Mouse (Mus musculus) right cerebral cortex, postnatal 4 days (tissue): ENCODE data around the gene Crybb2.
"Not testable (repeated sequence)": the region's sequence is repeated elsewhere in the genome, so short reads cannot be mapped to it uniquely, and the experiment has no call there.

ENCODE experiments used
- DNase-seq: peaks from one replicate; pipeline ENCODE4 v3.0.0-alpha.2; 2022

Gene Crybb2

GRCm38 (mm10) chr5:113070017-113070416 is at the start of gene Crybb2:
TSS of gene Crybb2 (minus strand) at chr5:113070117.
- no peak for DNase-seq

DNA sequence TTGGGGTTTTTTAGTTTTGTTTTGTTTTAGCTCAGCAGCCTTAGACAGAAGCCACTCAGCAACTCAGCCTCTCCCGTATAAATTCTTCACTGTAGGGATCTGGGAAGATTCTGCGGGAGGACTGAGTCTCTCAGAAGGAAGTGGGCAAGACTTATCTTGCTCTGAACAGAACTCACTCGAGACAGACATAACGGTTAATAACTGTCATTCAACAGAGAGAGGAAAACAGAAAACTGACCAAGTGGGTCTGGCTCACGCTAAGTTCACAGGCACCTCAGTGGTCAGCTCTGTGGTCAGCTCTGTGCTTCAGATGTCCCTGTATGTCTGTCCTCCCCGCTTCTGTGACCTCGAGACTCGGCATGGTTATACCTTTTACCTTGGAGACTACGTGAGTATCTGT is 49.4 kb upstream of the Crybb2 start:
- no peak for DNase-seq

DNA sequence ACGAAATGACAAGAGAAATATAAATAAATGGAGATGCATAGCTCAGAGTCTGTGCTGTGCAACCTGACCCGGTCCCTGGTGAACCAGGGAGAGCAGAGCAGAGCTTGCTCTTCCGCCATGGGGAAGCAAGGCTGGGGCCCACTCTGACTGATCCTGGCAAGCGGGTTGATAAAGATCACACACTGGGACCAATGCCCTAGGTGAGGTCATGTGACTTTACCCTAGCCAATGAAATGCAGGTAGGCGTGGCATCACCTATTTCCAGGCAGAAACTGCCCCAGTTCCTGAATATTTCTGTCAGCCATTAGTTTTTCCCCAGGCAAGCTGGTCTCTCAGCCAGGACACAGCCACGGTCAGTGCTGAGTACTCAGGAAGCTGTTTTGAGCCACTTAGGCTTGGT is 48.8 kb upstream of the Crybb2 start:
- DNase-seq: no peak

GRCm38 (mm10) chr5:113117361-113117760 is 47.4 kb upstream of the Crybb2 start:
- no peak for DNase-seq

DNA sequence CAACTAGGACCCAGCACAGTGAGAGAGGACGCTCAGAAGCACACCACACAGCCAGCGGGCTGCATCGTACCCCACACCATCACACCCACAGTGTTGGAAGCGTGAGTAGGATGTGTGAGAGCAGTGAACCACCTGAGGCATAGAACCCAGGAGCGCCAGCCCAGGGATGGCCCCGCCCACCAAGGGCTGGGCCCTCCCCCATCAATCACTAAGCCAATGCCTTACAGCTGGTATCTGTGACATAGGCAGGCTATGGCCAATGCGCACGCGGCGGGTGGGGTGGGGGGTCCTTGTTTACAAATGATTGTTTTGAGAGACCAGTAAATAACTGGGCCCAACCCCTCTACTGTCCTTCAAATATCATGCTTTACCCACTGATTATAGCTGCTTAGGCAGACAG is 46.0 kb upstream of the Crybb2 start:
- DNase-seq: no peak

DNA sequence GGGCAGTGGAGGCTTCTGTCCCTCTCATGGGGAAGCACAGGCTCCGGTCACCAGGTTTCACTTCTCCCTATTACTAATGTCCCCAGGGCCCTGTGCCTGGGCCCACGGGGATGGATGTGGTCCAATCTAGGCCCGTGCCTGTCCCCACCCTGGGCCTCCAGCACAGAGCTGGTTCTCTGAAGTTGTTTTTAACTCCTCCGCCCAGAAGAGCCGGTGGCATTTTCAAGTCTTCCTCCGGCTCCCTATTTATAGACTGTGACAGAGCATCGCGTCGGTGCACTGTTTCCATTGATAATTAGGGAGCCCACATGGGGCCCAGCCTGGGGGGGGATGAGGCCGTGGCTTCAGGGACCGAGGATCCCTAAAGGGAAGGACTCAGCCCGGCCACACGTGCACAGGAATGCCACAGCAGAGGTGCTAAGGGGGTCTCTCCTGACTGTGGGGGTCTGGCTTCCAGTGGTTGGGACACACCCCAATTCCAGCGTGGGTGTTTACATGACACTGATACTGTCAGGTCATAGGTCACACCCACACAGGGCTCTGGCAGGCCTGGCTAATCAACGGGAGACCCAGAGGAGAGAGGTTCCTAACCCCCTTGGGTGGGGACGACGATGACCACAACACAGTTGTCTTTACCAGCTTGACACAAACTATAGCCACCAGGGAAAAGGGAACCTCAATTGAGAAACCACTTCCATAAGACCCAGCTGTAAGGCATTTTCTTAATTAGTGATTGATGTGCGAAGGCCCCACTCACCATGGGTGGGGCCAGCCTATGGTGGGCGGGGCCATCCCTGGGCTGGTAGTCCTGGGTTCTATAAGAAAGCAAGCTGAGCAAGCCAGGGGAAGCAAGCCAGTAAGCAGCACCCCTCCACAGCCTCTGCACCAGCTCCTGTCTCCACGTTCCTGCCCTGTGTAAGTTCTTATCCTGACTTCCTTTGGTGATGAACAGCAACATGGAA is 44.6 kb upstream of the Crybb2 start:
- no peak for DNase-seq

DNA sequence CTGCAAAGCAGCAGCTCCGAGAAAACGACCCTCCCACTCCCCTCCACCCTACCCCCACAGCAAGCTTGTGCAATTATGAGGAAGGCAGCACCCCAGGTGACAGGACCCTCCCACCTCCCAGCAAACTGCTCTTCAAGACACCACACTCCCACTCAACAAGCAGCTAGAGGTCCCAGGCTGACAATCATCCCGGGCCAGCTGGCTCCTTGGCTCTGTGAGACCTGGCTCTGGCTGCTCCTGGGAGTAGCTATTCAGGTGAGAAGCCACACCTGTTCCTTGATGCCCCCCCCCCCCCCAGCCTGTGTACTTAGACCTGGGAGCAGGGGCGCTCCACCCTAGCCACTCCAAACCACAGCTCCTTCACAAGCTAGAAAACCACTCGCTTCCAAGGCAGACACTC is 43.2 kb upstream of the Crybb2 start:
- DNase-seq: no peak

GRCm38 (mm10) chr5:113111336-113111735 is 41.4 kb upstream of the Crybb2 start:
- DNase-seq: no peak

DNA sequence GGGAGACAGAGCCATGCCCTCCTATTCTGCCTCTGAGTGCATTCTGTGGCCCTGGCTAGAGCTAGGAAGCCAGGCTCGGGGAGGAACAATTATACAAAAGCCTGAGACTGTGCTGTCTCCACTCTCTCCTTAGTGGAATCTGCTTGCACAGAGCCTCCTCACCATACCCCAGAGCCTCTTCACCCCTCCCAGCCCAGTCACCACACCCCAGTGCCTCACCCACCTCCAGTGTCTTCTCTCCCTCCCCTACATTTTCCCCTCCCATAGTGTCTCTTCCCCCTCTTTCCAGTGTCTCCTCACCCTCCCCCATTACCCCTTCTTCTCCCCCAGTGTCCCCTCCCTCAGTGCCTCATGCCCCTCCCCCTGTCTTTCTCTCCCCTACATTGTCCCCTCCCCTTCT is 41.0 kb upstream of the Crybb2 start:
- no peak for DNase-seq

GRCm38 (mm10) chr5:113109651-113110050 is 39.7 kb upstream of the Crybb2 start:
- not testable (repeated sequence) for DNase-seq

GRCm38 (mm10) chr5:113108165-113108764 is 38.3 kb upstream of the Crybb2 start:
- DNase-seq: no peak

GRCm38 (mm10) chr5:113107709-113108108 is 37.8 kb upstream of the Crybb2 start:
- no peak for DNase-seq

DNA sequence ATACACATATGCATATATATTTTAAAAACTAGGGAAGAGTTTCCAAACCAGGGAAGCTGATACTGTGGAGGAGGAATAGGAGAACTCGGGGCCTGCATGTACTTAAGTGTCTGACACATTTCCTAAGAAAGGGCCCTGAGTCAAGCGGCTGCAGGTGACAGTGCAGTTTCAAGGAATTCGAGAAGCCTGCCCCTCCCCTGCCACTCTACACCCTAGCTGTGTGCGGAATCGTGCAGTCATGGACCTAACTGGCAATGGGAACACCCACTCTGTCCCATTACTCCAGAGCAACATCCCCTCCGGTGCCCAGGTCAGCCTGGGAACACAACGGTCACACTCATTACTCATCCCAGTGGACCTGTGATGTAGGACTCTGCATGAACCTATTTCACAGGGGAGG is 36.7 kb upstream of the Crybb2 start:
- DNase-seq: no peak

- no peak for DNase-seq
Measured at GRCm38 (mm10) chr5:113105481-113105880, 35.6 kb upstream of the Crybb2 start.

GRCm38 (mm10) chr5:113105035-113105434 is 35.1 kb upstream of the Crybb2 start:
- no peak for DNase-seq

- no peak for DNase-seq
Measured at GRCm38 (mm10) chr5:113102455-113102854, 32.5 kb upstream of the Crybb2 start.

DNA sequence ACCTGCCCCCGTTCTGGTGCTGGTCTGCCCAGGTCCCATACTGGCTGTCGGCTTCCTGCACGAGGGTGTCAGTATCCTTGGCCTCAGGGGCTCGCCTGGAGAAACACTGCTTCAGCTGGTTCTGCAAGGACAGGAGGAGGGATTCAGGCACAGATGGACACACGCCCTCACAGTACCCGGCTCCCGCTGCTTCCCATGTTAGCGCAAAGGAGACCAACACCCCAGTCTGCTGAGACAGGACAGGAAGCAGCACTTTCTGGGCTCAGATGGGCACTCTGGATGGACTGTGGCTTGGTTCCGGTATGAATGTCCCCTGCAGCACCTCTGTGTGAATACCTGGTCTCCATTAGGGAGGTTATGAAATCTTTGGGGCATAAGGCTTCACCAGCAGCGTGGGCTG is 31.5 kb upstream of the Crybb2 start:
- DNase-seq: no peak

DNA sequence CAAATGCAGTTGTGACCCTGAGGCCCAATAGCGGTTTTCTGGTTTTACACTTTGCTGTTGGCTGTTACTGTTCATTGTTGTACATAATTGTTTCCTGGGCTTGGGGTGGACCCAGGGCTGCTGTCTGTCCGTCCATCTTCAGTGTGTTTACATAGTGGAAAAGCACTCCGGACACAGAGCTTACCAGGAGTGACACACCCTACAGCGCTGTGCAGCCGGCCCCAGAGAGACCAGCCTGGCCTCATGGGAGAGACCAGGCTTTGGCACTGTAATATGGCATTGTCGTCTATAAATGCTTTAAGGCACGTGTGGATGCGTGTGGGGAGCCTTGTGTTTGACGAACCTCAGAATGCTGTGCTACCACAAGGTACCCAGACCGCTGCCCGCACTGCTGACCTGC is 30.5 kb upstream of the Crybb2 start:
- no peak for DNase-seq

- peak; percentile 98 for DNase-seq
Measured at GRCm38 (mm10) chr5:113099546-113099945, 29.6 kb upstream of the Crybb2 start.

- no peak for DNase-seq
Measured at GRCm38 (mm10) chr5:113097551-113097950, 27.6 kb upstream of the Crybb2 start.

DNA sequence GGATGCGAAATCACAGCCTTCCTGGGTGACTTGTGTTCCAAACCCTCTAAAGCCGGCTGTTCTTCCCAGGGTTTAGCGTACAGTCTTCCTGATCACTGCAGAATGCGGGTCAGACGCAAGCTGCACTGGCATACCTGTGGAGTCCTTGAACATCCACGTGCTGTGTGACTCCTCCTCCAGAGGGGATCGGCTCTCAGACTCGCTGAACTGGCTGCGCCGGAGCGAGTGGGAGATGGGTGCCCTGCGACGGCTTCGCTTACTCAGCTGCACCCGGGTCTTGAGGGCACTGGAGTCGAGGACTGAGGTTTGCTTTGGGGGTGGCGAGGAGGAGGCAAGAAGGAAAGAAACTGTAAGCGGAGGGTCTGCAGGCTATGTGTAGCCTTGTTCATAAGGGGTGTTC is 25.5 kb upstream of the Crybb2 start:
- no peak for DNase-seq

- DNase-seq: no peak
Measured at GRCm38 (mm10) chr5:113092406-113092805, 22.5 kb upstream of the Crybb2 start.

DNA sequence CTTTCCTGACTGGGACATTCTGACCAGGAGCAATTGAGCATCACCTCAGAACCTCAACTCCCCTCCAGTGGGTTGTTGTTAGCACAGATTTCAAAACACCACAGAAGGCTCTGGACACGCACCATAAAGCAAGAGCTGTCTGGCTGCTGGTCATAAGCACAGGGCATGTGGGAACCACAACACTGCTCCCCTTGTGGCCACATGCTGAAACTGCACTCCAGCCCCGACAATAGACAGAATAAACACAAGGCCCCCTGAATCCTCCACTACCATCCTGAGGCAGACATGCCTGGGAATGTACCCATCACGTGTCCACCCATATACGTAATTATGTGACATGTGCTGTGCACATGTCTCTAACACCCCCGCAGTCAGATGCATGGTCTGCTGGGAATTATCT is 21.2 kb upstream of the Crybb2 start:
- peak; percentile 59 for DNase-seq

- no peak for DNase-seq
Measured at GRCm38 (mm10) chr5:113090750-113091149, 20.8 kb upstream of the Crybb2 start.
